Mouse (Mus musculus): ENCODE measurements around the gene Tmem69.
A peak's percentile ranks its signal among the peaks of the same experiment; 100 is the strongest.

Tmem69 gene

DNA sequence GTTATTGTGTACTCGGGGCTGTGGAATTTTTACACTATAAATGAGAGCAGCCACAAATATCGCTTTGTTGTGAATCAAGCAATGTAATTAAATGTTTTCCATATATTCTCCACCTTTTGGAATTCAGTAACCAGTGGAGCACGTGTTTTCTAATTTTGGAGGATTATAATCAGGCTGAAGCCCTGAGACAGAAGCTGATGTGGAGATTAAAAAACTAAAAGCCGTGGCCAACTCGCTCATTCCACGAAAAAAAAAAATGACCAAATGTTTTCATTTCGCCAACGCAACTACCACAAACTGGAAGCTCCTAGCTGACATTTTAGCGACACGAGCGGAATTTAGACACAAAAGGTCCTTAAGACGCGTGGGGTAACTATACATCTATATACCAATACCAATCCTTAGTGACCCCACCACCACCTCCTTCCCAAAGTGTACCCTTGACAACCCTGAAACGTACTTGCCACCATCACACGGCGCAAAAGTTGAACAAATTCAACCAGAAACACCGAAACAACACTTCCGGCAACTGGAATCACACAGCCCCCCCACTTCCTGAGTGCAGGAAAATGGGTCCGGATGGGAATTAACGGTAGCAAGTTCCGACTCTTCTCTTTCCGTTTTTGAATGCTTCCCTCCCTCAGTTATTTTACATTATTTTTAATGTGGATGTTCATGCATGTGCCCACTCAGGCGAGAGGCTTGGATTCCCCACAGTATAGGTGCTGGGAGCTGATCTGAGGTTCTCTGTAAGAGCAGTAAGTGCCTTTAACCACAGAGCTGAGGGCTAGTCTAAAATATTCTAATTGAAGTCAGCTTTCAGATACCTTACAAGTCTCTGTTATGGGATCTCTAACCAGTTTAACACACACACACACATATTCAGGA lies at the start of gene Tmem69:
TSS of gene Tmem69 (minus strand) at position 524 of the 888 bp plus-strand sequence.
- peak; percentile 87 for DNase-seq (ENCODE audit: low read depth, low spot score)

DNA sequence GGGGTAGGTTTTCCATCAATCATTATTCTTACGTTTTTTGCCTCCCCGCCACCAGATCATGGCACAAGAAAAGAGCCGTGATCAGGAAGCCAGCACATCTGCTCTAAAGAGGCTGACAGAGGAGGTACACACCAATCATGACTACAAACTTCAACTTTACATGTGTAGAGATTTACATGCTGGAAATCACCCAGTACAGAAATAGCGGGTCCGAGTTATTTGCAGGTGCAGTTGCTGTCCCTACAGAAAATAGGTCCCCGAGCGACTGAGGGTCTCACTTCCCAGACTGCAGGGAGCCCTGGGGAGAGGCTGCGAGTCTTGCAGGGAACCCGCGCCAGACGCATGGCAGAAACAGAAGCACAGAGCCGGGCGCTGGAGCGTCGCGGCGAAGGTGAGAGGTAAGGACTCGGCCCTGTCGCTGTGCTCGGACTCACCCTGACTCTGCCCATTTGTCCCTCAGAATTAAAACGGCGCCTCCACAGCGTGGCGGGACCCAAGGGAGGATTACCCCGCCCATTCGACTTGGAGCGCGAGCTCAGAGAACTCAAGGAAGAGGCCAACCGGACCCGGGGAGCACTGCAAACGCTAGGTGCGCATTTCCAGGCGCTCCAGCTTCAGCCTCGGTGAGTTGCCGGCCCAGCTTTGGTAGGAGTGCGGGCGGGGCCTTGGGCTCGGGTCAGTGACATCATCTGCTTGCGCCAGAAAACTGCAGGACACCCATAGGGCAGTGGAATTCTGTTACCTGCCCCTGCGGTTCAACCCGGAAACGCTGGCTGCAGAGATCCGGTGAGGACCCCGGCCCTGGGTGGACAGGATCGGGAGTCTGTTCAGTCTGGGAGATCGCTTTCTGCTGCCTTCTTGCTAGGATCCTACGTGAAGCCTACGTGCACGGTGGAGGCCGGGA lies 41.5 kb upstream of the Tmem69 start:
- DNase-seq (ENCODE audit: low read depth, low spot score): peak; percentile 97

DNA sequence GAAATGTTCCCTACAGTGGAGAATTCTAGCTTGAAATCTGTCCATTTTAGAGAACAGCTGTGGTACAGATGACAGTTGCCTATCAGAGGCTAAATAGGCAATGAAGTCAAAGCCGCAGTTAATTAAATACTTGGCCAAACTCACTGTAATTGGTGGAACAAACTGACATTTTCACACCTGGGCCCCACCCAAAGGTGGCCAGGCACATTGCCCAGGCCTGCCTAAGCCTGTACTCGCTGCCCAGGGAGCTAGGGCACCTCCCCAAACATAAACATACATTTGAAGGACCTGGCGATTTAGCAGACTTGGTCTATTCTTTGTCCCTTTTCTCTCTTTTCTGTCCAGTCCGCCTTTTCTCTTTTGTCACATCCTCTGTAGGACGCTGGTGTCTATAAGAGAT lies 40.6 kb upstream of the Tmem69 start, which contains the start of gene Ccdc17:
TSS of gene Ccdc17 (plus strand) at position 276 of the 400 bp plus-strand sequence.
- DNase-seq (ENCODE audit: low read depth, low spot score): no peak

DNA sequence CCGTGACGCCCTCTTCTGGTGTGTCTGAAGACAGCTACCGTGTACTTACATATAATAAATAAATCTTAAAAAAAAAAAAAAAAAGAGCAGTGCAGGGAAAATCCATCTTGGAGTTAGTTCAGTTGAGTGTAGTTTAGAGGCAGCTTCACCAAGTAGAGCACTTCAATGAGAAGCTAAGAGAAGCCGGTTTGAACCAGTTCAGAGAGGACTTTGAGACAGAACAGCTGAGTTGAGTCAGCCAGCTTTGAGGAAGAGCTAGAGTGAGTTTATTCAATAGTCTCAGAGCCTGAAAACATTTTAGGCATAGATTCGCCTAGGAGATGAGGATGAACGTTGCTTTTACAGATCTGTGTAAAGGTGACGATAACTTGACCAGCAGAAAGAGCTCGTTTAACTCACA lies 40.1 kb upstream of the Tmem69 start:
- DNase-seq (ENCODE audit: low read depth, low spot score): peak; percentile 59

DNA sequence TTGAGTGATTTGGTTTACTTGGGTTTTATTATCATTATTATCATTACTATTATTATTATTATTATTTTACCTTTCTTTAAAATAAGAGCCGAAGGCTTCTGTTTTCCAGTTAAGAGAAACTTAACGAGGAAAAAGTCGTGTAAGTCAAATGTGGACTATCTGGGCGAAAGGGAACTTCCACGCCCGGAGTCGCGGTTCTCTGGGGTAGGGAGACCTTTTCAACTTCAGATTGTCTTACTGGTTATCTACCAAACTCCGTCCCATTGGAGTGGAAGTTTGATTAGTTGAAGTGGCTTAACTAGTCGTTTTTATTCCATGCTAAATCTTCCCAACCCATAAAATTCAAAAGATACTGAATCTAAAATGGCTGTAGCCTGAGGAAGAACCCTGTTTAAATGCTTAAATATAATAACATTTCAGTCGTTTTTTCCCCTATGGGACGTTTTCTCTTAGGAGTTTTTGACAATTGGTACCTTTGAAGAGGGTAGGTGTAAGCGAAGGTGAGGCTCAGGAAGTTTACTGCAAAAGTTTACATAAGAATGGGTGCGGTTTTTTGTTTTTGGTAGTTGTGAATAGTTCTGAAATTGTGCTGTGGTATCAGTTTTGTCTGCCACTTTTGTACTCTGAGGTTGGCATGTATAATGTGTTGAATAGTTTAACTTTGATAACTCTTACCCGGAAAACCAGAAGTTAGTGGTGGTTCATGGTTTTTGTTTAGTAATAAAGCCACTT lies 2.6 kb upstream of the Tmem69 start:
- no peak for DNase-seq (ENCODE audit: low read depth, low spot score)

DNA sequence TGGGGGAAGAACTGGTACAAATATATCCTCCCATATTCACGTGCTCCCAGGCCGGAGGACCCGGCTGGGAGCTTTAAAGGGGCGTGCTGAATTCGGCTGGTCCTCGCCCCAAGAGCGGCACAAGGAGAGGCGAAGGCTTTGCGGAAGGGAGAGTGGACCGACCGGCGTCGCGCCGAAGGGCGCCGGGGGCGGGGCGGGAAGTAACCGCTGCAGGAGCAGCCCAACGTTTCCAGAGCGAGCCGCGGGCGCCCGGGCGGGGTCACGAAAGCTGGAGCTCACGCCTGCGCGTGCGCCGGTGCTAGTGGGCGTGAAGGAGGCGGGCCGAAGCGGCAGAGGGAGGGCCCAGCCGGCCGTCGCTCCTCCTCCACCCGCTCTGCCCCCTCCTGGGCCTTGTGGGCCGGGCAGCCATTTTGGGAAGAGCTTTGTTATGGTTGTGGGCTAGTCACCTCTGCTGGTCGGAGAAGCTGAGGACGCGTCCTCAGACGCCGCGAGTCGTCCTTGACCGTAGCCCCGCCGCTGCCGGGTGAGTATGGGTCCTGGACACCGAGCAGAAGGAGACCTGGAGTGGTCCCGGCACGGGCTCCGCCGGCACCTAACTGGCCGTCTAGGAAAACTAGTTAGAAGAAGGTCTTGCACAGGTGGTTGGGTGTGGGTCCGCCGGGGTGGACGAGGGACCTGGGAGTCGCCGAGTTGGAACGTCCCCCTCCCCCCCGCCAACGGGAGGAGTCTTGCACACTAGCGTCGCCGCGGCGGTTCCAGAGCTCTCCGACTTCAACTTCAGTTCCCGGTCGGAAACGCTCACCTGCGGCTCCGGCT lies 1.8 kb upstream of the Tmem69 start, which contains the start of gene Gpbp1l1:
TSS of gene Gpbp1l1 (plus strand) at position 353 of the 816 bp plus-strand sequence.
- DNase-seq (ENCODE audit: low read depth, low spot score): peak; percentile 98

DNA sequence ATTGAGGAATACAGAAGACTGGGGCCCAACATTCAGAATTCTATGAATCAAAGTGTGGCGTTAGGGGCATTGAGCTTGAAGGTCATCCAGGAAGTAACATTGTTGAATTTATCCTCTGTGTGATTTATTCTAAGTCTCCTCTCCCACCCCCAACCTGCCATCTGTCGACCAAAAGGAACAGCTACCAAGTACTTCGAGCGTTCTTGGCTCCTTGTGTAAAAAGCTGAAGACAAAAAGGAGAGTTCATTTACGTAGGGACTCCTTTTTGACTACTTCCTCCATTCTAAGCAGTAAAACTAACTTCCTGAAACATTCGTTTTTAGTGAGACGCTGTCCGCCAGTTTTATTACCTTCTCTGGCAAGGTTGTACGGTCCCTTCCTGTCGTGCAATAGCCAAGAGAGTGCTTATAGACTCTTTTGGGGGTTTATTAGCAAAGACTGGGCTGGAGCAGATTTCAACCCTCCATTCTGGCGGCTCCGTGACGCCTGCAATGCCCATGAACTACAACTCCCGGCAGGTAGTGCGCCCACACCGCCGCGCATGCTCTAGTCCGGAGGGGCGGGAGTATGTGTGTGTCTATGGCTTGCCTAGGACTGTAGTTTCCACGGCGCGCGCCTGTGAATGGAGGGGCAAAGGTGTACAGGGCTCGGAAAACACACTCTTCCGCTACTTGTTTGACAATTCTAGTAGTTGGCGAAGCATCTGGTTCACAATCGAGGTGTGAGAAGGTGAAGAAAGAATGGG lies 997 bp upstream of the Tmem69 start:
- peak; percentile 97 for DNase-seq (ENCODE audit: low read depth, low spot score)

DNA sequence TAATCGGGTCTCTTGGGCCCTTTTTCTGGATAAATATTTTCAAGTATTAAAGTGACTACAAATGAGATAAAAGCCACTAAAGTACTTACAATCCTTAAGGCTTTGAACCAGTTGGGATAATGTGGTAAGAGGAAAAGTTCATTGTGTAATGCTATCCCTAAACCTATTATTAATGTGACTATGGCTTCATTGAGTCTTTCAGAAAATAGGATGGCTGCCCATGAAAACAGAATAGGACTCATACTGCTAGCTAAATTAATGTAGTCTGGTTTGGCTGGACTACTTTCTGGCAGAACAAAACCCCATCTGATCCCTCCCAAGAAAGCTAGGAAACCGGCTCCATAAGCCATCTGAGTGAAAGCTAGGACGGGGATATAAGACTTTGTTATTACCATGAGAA lies 2.7 kb downstream of the Tmem69 start:
- DNase-seq (ENCODE audit: low read depth, low spot score): no peak

DNA sequence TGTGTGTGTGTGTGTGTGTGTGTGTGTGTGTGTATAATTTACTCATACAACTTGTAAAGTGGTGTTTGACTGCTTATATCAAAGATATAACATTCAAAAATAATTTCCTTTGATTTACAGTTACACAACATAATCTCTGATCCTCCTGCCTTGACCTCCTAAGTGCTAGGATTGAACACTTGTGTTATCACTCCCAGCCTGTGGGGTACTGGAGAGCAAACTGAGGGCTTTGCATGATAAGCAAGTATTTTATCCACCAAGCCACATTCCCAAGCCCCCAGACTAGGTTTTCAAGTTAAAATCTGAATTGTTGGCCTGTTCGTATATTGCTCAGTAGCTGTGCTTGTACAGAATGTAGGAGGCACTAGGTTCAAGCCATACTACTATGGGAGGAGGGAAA lies 5.3 kb downstream of the Tmem69 start:
- DNase-seq (ENCODE audit: low read depth, low spot score): no peak

DNA sequence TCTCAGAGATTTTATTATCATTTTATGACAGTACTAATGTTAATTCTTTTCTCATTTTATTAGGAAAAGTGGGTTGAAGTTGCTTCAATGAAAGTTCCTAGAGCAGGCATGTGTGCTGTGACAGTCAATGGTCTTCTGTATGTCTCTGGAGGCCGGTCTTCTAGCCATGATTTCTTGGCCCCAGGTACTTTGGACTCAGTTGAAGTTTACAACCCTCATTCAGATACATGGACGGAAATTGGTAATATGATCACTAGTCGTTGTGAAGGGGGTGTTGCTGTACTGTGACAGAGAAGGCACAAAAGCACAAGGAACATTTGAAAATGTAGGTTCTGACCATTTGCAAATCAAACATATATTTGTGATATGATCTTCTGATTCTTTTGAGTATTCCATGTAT lies 18.0 kb downstream of the Tmem69 start:
- no peak for DNase-seq (ENCODE audit: low read depth, low spot score)

DNA sequence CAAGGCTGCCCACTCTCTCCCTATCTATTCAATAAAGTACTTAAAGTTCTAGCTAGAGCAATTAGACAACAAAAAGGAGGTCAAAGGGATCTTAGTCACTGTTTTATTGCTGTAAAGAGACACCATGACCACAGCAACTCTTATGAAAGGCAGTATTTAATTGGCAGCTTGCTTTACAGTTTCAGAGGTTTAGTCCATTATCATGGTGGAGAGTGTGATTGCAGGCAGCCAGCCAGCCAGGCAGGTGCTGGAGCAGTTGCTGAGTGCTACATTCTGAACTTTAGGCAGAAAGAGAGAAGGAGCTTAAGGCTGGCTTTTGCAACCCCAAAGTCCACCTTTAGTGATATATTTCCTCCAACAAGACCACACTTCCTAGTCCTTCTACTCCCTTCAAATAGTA lies 19.4 kb downstream of the Tmem69 start:
- no peak for DNase-seq (ENCODE audit: low read depth, low spot score)

DNA sequence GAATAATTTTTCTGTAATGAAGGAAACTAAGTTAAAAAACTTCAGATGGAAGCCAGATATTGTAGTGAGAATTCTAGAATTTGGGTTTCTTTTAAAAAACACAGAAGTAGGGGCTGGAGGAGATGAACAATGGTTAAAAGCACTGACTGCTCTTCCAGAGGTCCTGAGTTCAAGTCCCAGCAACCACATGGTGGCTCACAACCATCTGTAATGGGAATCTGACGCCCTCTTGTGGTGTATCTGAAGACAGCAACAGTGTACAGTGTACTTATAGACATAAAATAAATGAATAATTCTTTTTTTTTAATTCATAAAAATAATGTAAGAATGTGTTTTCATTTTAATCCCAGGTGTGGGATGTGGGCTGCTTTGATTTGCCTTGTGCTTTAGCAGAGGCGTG lies 24.6 kb downstream of the Tmem69 start:
- no peak for DNase-seq (ENCODE audit: low read depth, low spot score)

DNA sequence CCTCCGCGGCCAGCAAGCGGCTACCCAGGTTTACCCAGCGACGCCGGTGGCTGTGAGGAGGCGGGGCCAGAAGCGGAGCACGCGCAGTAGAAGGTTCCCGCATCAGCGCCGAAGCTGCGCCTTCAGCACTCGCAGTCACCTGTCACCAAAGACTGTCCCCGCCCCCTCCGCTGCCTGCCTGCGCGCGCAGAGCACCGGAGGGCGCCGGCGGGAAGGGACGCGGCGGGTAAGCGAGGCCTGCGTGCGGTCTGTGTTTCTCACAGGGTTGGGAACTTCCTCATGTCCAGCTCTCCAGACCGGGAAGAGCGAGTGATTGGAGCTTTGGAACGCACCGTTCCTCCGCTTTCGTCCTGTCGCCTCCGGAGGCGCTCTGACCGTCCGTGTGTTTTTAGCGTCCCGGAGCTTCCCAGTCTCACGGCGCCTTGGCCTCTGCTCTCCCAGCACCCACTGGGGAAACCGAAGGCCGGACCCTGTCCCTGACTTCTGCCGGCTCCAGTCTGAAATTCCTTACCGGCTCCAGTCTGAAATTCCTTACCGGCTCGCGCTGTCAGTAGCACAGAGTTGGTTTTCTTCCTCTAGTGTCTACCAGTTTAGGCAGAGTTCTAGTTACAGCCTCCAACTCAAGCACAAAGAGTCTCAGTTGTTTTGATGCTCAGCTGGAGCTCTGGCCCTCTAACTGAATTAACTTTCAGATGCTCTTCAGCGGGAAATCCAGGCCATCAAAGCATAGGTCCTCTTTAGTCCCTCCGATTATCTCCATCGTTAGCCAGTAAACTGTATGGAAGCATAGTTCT lies 48.1 kb downstream of the Tmem69 start, which contains the start of gene Ipp:
TSS of gene Ipp (plus strand) at position 125 of the 794 bp plus-strand sequence.
- DNase-seq (ENCODE audit: low read depth, low spot score): peak; percentile 98

DNA sequence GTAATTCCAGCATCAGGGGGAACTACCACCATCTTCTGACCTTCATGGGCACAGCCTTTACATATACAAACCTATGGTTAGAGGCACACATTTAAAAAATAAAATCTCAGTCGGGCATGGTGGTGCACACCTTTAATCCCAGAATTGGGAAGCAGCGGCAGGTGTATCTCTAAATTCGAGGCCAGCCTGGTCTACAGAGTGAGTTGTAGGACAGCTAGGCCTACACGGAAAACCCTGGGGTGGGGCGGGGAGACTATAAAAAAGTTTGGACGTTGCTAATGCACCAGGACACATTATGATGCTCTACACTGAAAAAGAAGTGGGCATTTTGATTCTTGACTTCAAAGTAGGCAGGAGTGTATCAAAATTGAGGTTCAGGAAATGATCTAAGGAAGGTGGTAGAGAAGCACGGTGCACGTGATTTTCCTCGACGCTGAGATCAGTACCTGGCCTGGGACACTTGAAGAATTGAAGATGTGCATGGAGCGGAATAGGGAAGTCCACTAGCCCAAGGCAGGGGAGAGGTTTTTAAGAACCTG lies 48.8 kb downstream of the Tmem69 start:
- no peak for DNase-seq (ENCODE audit: low read depth, low spot score)

Data from ZHBTc4 (cell line).